Mouse (Mus musculus) liver, adult 2 months (tissue): ENCODE results near the gene Litaf.

ENCODE experiments used
- CTCF ChIP-seq: fragments of 200-500 bp; IDR thresholded peaks from 2 replicates; pipeline ENCODE4 v1.5.1; 2011; ENCODE audit warnings: low read depth, low read length, control low read depth
- POLR2A ChIP-seq: fragments of 200-500 bp; IDR thresholded peaks from 2 replicates; pipeline ENCODE4 v1.6.1; 2011; ENCODE audit warnings: low read length, control low read depth; ENCODE audit not compliant: insufficient read depth; ENCODE audit errors: extremely low read depth

DNA sequence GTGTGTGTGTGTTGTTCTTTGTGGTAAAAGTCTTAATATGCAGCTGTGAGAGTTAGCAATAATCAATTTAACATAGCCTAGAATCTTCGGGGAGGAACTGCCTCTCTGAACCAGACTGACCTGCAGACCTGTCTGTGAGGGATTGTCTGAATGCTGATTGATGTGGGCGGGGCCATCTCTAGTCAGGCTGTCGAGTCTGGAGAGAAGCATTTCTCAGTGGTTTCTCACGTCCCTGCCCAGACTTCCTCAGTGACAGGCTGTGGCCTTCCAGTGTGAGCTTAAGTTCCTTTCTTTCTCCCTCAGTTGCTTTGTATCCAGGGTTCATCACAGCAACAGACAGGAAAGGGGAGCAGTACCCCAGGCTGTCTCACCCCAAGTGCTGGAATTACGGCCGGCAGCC, 11.5 kb downstream of the Litaf start:
- TF ChIP-seq CTCF (no peak), POLR2A (no peak)
